Comparison of ENCODE assay signal across 9 mouse cellular contexts in genomic region chr1:193263955-193264598, GRCm38 (mm10). TPM values are rescaled to one million over a fixed set of nuclear protein-coding genes. Genes with fewer than 3 reads are reported as not detected.
DNase-seq lines count a peak whose midpoint lies in the region; ATAC-seq and TF ChIP-seq lines count a peak whose summit lies in the region.
"Had no signal": no experiment of that assay in that cellular context is flagged by ENCODE, and none has a peak within 500 bp of the region (broad histone marks: within the 10 kb centered on the region; RNA-seq: fewer than 3 reads in every experiment).

TSS of gene Hsd11b1 (minus strand) at chr1:193264075.

- intact Hi-C loops in gastrocnemius, adult 2 months (cut with DNase I), result no loop called here
- intact Hi-C loops in gastrocnemius, postnatal 36 days (cut with DNase I), result no loop called here

- peaks cover 3% of the 10 kb centered on the region; the same call in 1 of the 2 replicates for H3K4me1 ChIP-seq in intestine, embryonic 16.5 days (ENCODE audit: control insufficient read depth, insufficient read depth, low read length)

- H3K9ac ChIP-seq in intestine, embryonic 16.5 days (ENCODE audit: low read depth, low read length), result no peak within 1 kb of the TSS

- no peak for DNase-seq in gastrocnemius, adult 2 months
- no peak for DNase-seq in gastrocnemius, postnatal 36 days
- DNase-seq in 416B (ENCODE audit: low read depth), result peak; percentile 78
- peak; percentile 72 for DNase-seq in lung, postnatal 25 days (ENCODE audit: low spot score)
- DNase-seq in gastrocnemius, postnatal 10 days, result no peak
- no peak for DNase-seq in cerebellum, adult 11-12 months

- H3K4me3 ChIP-seq in gastrocnemius, adult 2 months, result no peak within 1 kb of the TSS
- H3K4me3 ChIP-seq in intestine, embryonic 16.5 days (ENCODE audit: low read length), result no peak within 1 kb of the TSS

- H3K27ac ChIP-seq in gastrocnemius, adult 2 months, result peak within 1 kb of the TSS; percentile 52
- H3K27ac ChIP-seq in intestine, embryonic 16.5 days (ENCODE audit: low read length), result no peak within 1 kb of the TSS

- ATAC-seq in common myeloid progenitor, adult 5-6 weeks (replicated peaks; ENCODE audit: low read depth, poor library complexity, severe bottlenecking), result peak; percentile 81
- no peak for ATAC-seq in intestine, embryonic 16.5 days

- H3K36me3 ChIP-seq in intestine, embryonic 16.5 days (ENCODE audit: control insufficient read depth, insufficient read depth, low read length), result no peaks in the 10 kb centered on the region

- 66% methylated on average over 5 of the region's 5 CpGs for WGBS in intestine, embryonic 16.5 days

- no peaks in the 10 kb centered on the region for H3K9me3 ChIP-seq in intestine, embryonic 16.5 days (ENCODE audit: control insufficient read depth, low read length)

- H3K27me3 ChIP-seq in intestine, embryonic 16.5 days (replicated peaks; ENCODE audit: control insufficient read depth, insufficient read depth, low read length), result no peaks in the 10 kb centered on the region

- H3K4me2 ChIP-seq in intestine, embryonic 16.5 days (ENCODE audit: low read depth, low read length), result no peak within 1 kb of the TSS

- TF ChIP-seq CTCF in gastrocnemius, adult 2 months (IDR thresholded peaks at IDR 0.05), result no peak

RNA-seq across cellular contexts. Expression of gene Hsd11b1, which starts in this region (rescaled TPM):
- 1 to 10 TPM; 5.8 to 7.0 TPM for total RNA-seq in gastrocnemius, adult 2 months (2021)
- 1 to 10 TPM; 6.0 to 7.5 TPM for total RNA-seq in gastrocnemius, postnatal 36 days (2021)
- total RNA-seq in common myeloid progenitor, adult 5-6 weeks (2017), result 1.4 TPM in 1 of 2 replicates, not detected in the other
- polyA plus RNA-seq in intestine, embryonic 16.5 days (2015; fragmentation: Nextera tagmentation; extraction: Ambion mirVana), result 0.91 and 1.2 TPM in 2 replicates
- total RNA-seq in gastrocnemius, postnatal 10 days (2021), result 1 to 10 TPM; 4.0 to 4.3 TPM
- total RNA-seq: MEL had no signal

Comparison
In these comparisons a context has a peak if more than half of its experiments do, and no peak if none do; other contexts are left out.
1. DNase-seq: peak in 416B (single experiment) and lung, postnatal 25 days (single experiment); none in gastrocnemius, adult 2 months (single experiment), gastrocnemius, postnatal 36 days (0 of 2), gastrocnemius, postnatal 10 days (single experiment) and cerebellum, adult 11-12 months (single experiment).